Mouse (Mus musculus): ENCODE data around the gene Msmp.
"Not testable (repeated sequence)": the region's sequence is repeated elsewhere in the genome, so short reads cannot be mapped to it uniquely, and the experiment has no call there.

The Msmp gene

GRCm38 (mm10) chr4:43562769-43563600 is 21.3 kb downstream of the Msmp start:
- no peak for DNase-seq (ENCODE audit: extremely low read depth, low read depth)

GRCm38 (mm10) chr4:43561997-43562768 is 22.1 kb downstream of the Msmp start, which contains the start of the genes Creb3 and Tln1:
TSS of gene Creb3 (plus strand) at chr4:43562332.
TSS of gene Tln1 (minus strand) at chr4:43562691.
- DNase-seq (ENCODE audit: extremely low read depth, low read depth) = peak; percentile 97

GRCm38 (mm10) chr4:43561436-43561996 is 22.8 kb downstream of the Msmp start:
- DNase-seq (ENCODE audit: extremely low read depth, low read depth) = peak; percentile 36

GRCm38 (mm10) chr4:43560976-43561375 is 23.3 kb downstream of the Msmp start:
- no peak for DNase-seq (ENCODE audit: extremely low read depth, low read depth)

GRCm38 (mm10) chr4:43560243-43560611 is 24.1 kb downstream of the Msmp start:
- DNase-seq (ENCODE audit: extremely low read depth, low read depth) = no peak

GRCm38 (mm10) chr4:43559519-43560242 is 24.6 kb downstream of the Msmp start:
- DNase-seq (ENCODE audit: extremely low read depth, low read depth) = peak; percentile 74

GRCm38 (mm10) chr4:43558631-43559356 is 25.5 kb downstream of the Msmp start:
- peak; percentile 53 for DNase-seq (ENCODE audit: extremely low read depth, low read depth)

GRCm38 (mm10) chr4:43558028-43558630 is 26.2 kb downstream of the Msmp start:
- DNase-seq (ENCODE audit: extremely low read depth, low read depth) = peak; percentile 69

- DNase-seq (ENCODE audit: extremely low read depth, low read depth) = peak; percentile 52
Observed at GRCm38 (mm10) chr4:43555926-43556325, 28.4 kb downstream of the Msmp start.

GRCm38 (mm10) chr4:43553891-43554290 is 30.4 kb downstream of the Msmp start:
- DNase-seq (ENCODE audit: extremely low read depth, low read depth) = no peak

GRCm38 (mm10) chr4:43552437-43552836 is 31.9 kb downstream of the Msmp start:
- DNase-seq (ENCODE audit: extremely low read depth, low read depth) = no peak

- DNase-seq (ENCODE audit: extremely low read depth, low read depth) = not testable (repeated sequence)
Observed at GRCm38 (mm10) chr4:43551854-43552253, 32.4 kb downstream of the Msmp start.

- no peak for DNase-seq (ENCODE audit: extremely low read depth, low read depth)
Observed at GRCm38 (mm10) chr4:43549055-43549454, 35.2 kb downstream of the Msmp start.

GRCm38 (mm10) chr4:43547160-43547559 is 37.1 kb downstream of the Msmp start:
- DNase-seq (ENCODE audit: extremely low read depth, low read depth) = no peak

- DNase-seq (ENCODE audit: extremely low read depth, low read depth) = no peak
Observed at GRCm38 (mm10) chr4:43546375-43547047, 37.8 kb downstream of the Msmp start.

- no peak for DNase-seq (ENCODE audit: extremely low read depth, low read depth)
Observed at GRCm38 (mm10) chr4:43542044-43542443, 42.2 kb downstream of the Msmp start.

GRCm38 (mm10) chr4:43536031-43536430 is 48.3 kb downstream of the Msmp start:
- DNase-seq (ENCODE audit: extremely low read depth, low read depth) = no peak

GRCm38 (mm10) chr4:43535628-43536027 is 48.7 kb downstream of the Msmp start:
- DNase-seq (ENCODE audit: extremely low read depth, low read depth) = no peak

GRCm38 (mm10) chr4:43533270-43533669 is 51.0 kb downstream of the Msmp start:
- no peak for DNase-seq (ENCODE audit: extremely low read depth, low read depth)
